Mouse (Mus musculus) forebrain, embryonic 14.5 days (tissue): Measurements from ENCODE around the gene Nek10. TPM values are rescaled to one million over a fixed set of nuclear protein-coding genes. Genes with fewer than 3 reads are reported as not detected.

Source experiments
- ATAC-seq: fragments of 200-750 bp; cut with Nextera tagmentation; 2 replicates; pipeline ENCODE4 v1.8.0; 2017; ENCODE audit warnings: mild to moderate bottlenecking, moderate library complexity
- DNase-seq: peaks from one replicate; pipeline ENCODE4 v3.0.0-alpha.2; 2015; ENCODE audit warnings: low spot score
- H3K27ac ChIP-seq: fragments of 300-500 bp; sonication (generic); 2 replicates; pipeline ENCODE4 v1.5.1; 2014; ENCODE audit warnings: low read depth, mild to moderate bottlenecking, control low read depth, low read length, moderate library complexity
- H3K27me3 ChIP-seq: fragments of 300-500 bp; sonication (generic); replicated peaks from 2 replicates; pipeline ENCODE4 v1.6.1; 2014; ENCODE audit warnings: low read length, control low read depth, mixed read lengths; ENCODE audit not compliant: control insufficient read depth, insufficient read depth
- H3K36me3 ChIP-seq: fragments of 300-500 bp; sonication (generic); 2 replicates; pipeline ENCODE4 v1.6.1; 2014; ENCODE audit warnings: low read length, control low read depth; ENCODE audit not compliant: control insufficient read depth, insufficient read depth
- H3K4me1 ChIP-seq: fragments of 300-500 bp; sonication (generic); 2 replicates; pipeline ENCODE4 v1.6.1; 2014; ENCODE audit warnings: antibody characterized with exemption, low read length, control low read depth; ENCODE audit not compliant: control insufficient read depth, insufficient read depth
- H3K4me2 ChIP-seq: fragments of 300-500 bp; sonication (generic); 2 replicates; pipeline ENCODE4 v1.6.1; 2014; ENCODE audit warnings: mild to moderate bottlenecking, control low read depth, low read length
- H3K4me3 ChIP-seq: fragments of 300-500 bp; sonication (generic); 2 replicates; pipeline ENCODE4 v1.5.1; 2014; ENCODE audit warnings: low read depth, low read length, control low read depth
- H3K9ac ChIP-seq: fragments of 300-500 bp; sonication (generic); 2 replicates; pipeline ENCODE4 v1.6.1; 2014; ENCODE audit warnings: mild to moderate bottlenecking, low read length, control low read depth, moderate library complexity
- H3K9me3 ChIP-seq: fragments of 300-500 bp; sonication (generic); replicated peaks from 2 replicates; pipeline ENCODE4 v1.6.1; 2016; ENCODE audit warnings: low read length, control low read depth, mixed read lengths; ENCODE audit not compliant: control insufficient read depth
- WGBS: fragments of 180-500 bp; shearing (Covaris S2); extraction: QIAGEN DNeasy Blood & Tissue Kit; methylation state at CpG from one replicate; pipeline ENCODE4 v1.1.7; 2014; 5-methylcytosine and 5-hydroxymethylcytosine counted together
- polyA plus RNA-seq: library from polyadenylated mRNA; unstranded; fragments of >200 nt; fragmentation: Nextera tagmentation; extraction: Ambion mirVana; gene quantifications from 2 replicates; pipeline ENCODE4 v1.2.1, GENCODE M21; 2014

Nek10 gene
- polyA plus RNA-seq, 1 experiment from 2014 or later: 0.04 TPM

GRCm38 (mm10) chr14:14895363-14895762 lies 92.1 kb downstream of the Nek10 start:
- 93% methylated on average over 2 of the region's 2 CpGs for WGBS
- Histone ChIP-seq H3K27me3 (no peaks in the 10 kb centered on the region), H3K9ac (no peak overlapping the region), H3K4me1 (no peaks in the 10 kb centered on the region), H3K9me3 (no peaks in the 10 kb centered on the region), H3K4me3 (no peak overlapping the region), H3K27ac (no peak overlapping the region), H3K36me3 (no peaks in the 10 kb centered on the region), H3K4me2 (no peak overlapping the region)
- ATAC-seq (no peak), DNase-seq (no peak)

GRCm38 (mm10) chr14:14896399-14897136 lies 93.4 kb downstream of the Nek10 start:
- Histone ChIP-seq H3K36me3 (no peaks in the 10 kb centered on the region), H3K27ac (no peak overlapping the region), H3K4me1 (no peaks in the 10 kb centered on the region), H3K4me2 (no peak overlapping the region), H3K9ac (no peak overlapping the region), H3K4me3 (no peak overlapping the region), H3K27me3 (no peaks in the 10 kb centered on the region), H3K9me3 (no peaks in the 10 kb centered on the region)
- ATAC-seq (peak; percentile 54; the same call in 1 of the 2 replicates), DNase-seq (peak; percentile 10)
- 85% methylated on average over 3 of the region's 3 CpGs for WGBS

- no peak overlapping the region for H3K4me3 ChIP-seq
- WGBS: 19% methylated on average over 9 of the region's 9 CpGs
- no peaks in the 10 kb centered on the region for H3K9me3 ChIP-seq
- no peaks in the 10 kb centered on the region for H3K36me3 ChIP-seq
- peak; percentile 81 for DNase-seq
- H3K4me2 ChIP-seq: peak overlapping the region; percentile 30
- peak; percentile 79 for ATAC-seq
- H3K4me1 ChIP-seq: no peaks in the 10 kb centered on the region
- H3K9ac ChIP-seq: no peak overlapping the region
- no peak overlapping the region for H3K27ac ChIP-seq
- H3K27me3 ChIP-seq: no peaks in the 10 kb centered on the region
Observed at GRCm38 (mm10) chr14:14904750-14905529, 101.7 kb downstream of the Nek10 start.

GRCm38 (mm10) chr14:14905530-14905852 lies 102.3 kb downstream of the Nek10 start:
- H3K27ac ChIP-seq: no peak overlapping the region
- H3K9me3 ChIP-seq: no peaks in the 10 kb centered on the region
- H3K27me3 ChIP-seq: no peaks in the 10 kb centered on the region
- DNase-seq: no peak
- no peak overlapping the region for H3K4me3 ChIP-seq
- no peak overlapping the region for H3K4me2 ChIP-seq
- H3K36me3 ChIP-seq: no peaks in the 10 kb centered on the region
- WGBS: 76% methylated on average over 5 of the region's 5 CpGs
- ATAC-seq: no peak
- no peaks in the 10 kb centered on the region for H3K4me1 ChIP-seq
- no peak overlapping the region for H3K9ac ChIP-seq

GRCm38 (mm10) chr14:14925615-14926014 lies 122.4 kb downstream of the Nek10 start:
- WGBS: 81% methylated on average over 1 of the region's 1 CpGs
- Histone ChIP-seq H3K27me3 (no peaks in the 10 kb centered on the region), H3K4me2 (no peak overlapping the region), H3K9me3 (no peaks in the 10 kb centered on the region), H3K36me3 (no peaks in the 10 kb centered on the region), H3K27ac (no peak overlapping the region), H3K4me1 (no peaks in the 10 kb centered on the region), H3K4me3 (no peak overlapping the region), H3K9ac (no peak overlapping the region)
- DNase-seq: no peak
- no peak for ATAC-seq

- no peak overlapping the region for H3K9ac ChIP-seq
- H3K9me3 ChIP-seq: no peaks in the 10 kb centered on the region
- H3K4me3 ChIP-seq: no peak overlapping the region
- 93% methylated on average over 2 of the region's 2 CpGs for WGBS
- no peaks in the 10 kb centered on the region for H3K4me1 ChIP-seq
- H3K27me3 ChIP-seq: no peaks in the 10 kb centered on the region
- no peaks in the 10 kb centered on the region for H3K36me3 ChIP-seq
- DNase-seq (no peak), ATAC-seq (no peak)
- H3K27ac ChIP-seq: no peak overlapping the region
- H3K4me2 ChIP-seq: no peak overlapping the region
Observed at GRCm38 (mm10) chr14:14927559-14927958, 124.3 kb downstream of the Nek10 start.

DNA sequence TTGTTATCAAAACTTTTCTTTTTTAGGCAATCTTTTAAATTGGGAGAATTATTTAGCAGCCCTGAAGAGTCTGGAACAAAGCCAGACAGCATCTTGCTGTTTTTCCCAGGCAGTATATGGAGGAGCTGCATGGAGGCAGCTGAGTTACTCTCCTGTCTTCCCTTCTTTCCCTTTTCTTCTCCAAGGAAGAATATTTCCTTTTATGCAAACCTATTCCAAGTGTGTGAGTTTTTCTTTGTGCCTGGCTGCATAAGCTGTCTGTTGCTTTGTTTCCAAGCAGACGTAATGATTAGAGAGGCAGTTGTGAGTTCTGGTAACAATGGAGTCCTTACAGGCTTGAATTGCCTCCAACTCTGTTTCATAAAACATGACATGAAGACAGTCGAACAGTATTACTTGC lies 131.8 kb downstream of the Nek10 start:
- Histone ChIP-seq H3K9ac (no peak overlapping the region), H3K4me3 (no peak overlapping the region), H3K4me1 (no peaks in the 10 kb centered on the region), H3K27ac (no peak overlapping the region), H3K27me3 (no peaks in the 10 kb centered on the region), H3K9me3 (no peaks in the 10 kb centered on the region), H3K4me2 (no peak overlapping the region), H3K36me3 (no peaks in the 10 kb centered on the region)
- DNase-seq: peak; percentile 41
- peak; percentile 29; the same call in 1 of the 2 replicates for ATAC-seq
- 23% methylated on average over 2 of the region's 2 CpGs for WGBS

DNA sequence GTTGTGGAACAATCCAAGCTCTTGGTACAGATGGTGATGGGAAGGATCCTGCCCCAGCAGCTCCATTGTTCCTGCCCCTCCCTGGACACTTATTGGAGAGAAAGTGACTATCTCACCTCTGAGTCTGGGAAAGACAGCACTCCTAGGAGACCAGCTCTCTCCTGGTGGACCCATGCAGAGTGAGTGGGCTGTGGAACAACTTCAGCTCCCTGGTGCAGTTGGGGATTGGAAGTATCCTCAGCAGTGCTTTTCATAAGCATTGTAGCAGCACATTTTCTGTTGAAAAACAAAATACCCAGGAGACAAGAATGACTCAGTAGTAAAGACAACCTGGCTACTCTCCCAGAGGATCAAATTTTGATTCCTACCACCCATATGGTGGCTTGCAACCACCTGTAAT lies 142.7 kb downstream of the Nek10 start:
- no peak for DNase-seq
- Histone ChIP-seq H3K4me3 (no peak overlapping the region), H3K27ac (no peak overlapping the region), H3K9ac (no peak overlapping the region), H3K36me3 (no peaks in the 10 kb centered on the region), H3K27me3 (no peaks in the 10 kb centered on the region), H3K9me3 (no peaks in the 10 kb centered on the region; the same call in 1 of the 2 replicates), H3K4me1 (0 out of 2 replicates have a peak, but pooled peaks cover 4% of the 10 kb centered on the region), H3K4me2 (no peak overlapping the region)
- no peak for ATAC-seq

DNA sequence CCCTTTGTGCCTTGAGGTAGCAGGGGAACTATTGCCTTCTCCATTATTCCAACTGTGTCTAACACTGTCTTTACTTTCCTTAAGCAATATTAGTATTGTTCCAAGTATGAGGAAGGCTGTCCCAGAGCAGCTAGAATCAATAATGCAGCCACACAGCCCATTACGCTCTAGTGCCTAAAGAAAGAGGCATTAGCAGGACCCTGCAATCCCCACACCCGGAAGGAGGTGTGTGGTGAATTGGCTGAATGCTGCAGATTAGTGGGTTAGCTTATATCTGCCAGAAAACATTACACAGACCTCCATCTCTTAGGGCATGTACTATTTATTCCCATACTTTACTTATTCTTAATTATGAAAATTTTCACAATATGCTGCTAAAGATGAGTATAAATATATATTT lies 145.8 kb downstream of the Nek10 start:
- Histone ChIP-seq H3K9me3 (no peaks in the 10 kb centered on the region), H3K36me3 (no peaks in the 10 kb centered on the region), H3K27me3 (no peaks in the 10 kb centered on the region), H3K4me3 (no peak overlapping the region), H3K9ac (no peak overlapping the region), H3K27ac (no peak overlapping the region), H3K4me1 (0 out of 2 replicates have a peak, but pooled peaks cover 4% of the 10 kb centered on the region), H3K4me2 (no peak overlapping the region)
- ATAC-seq: peak; percentile 74
- DNase-seq: peak; percentile 20
- WGBS: 6% methylated on average over 2 of the region's 2 CpGs
